ENCODE assay signal across 14 mouse cellular contexts in the genomic region with DNA sequence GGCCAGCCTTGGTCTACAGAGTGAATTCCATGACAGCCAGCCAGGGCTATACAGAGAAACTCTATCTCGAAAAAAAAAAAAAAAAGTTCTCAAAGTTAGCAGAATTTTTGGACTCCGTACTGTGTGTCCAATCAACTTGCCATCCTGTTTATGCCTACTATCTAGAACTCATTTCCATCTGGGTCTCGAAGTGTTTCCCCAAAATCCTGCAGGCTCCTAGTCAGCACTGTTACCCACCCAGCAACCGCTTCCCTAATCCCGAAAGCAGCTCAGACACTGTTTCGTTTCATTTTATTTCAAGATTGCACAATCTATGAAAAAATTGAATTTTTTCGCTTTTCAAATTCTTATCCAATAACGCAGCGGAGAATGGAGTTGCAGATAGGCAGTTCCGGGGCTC. TPM values are rescaled to one million over a fixed set of nuclear protein-coding genes. Genes with fewer than 3 reads are reported as not detected.
DNase-seq lines count a peak whose midpoint lies in the region; ATAC-seq and TF ChIP-seq lines count a peak whose summit lies in the region.
"Had no signal": no experiment of that assay in that cellular context is flagged by ENCODE, and none has a peak within 500 bp of the region (broad histone marks: within the 10 kb centered on the region; RNA-seq: fewer than 3 reads in every experiment).

No protein-coding gene starts in this region.

- TF ChIP-seq EP300 in liver, embryonic 14.5 days (IDR thresholded peaks at IDR 0.05; ENCODE audit: low read depth): no peak

- H3K4me2 ChIP-seq in liver, embryonic 14.5 days (ENCODE audit: low read depth): peak overlapping the region; percentile 75
- no peak overlapping the region for H3K4me2 ChIP-seq in forebrain, embryonic 14.5 days (ENCODE audit: low read length)
- no peak overlapping the region for H3K4me2 ChIP-seq in forebrain, embryonic 12.5 days

- no peak overlapping the region for H3K4me3 ChIP-seq in heart, embryonic 10.5 days
- H3K4me3 ChIP-seq in liver, embryonic 14.5 days (ENCODE audit: insufficient read depth in 1 of 2, low read depth in 2 of 2, low read length in 2 of 2): no peak overlapping the region
- no peak overlapping the region for H3K4me3 ChIP-seq in forebrain, embryonic 14.5 days (ENCODE audit: low read depth, low read length)
- H3K4me3 ChIP-seq in forebrain, embryonic 12.5 days (replicated peaks): no peak overlapping the region
- H3K4me3 ChIP-seq: limb, embryonic 12.5 days; midbrain, embryonic 12.5 days; neural tube, embryonic 15.5 days had no signal

- H3K27ac ChIP-seq in heart, embryonic 10.5 days: no peak overlapping the region
- no peak overlapping the region for H3K27ac ChIP-seq in liver, embryonic 14.5 days
- no peak overlapping the region for H3K27ac ChIP-seq in forebrain, embryonic 14.5 days (ENCODE audit: low read depth, low read length)
- H3K27ac ChIP-seq in forebrain, embryonic 12.5 days: no peak overlapping the region
- H3K27ac ChIP-seq: embryonic facial prominence, embryonic 13.5 days; hindbrain, postnatal 0 days; limb, embryonic 12.5 days; midbrain, embryonic 12.5 days; neural tube, embryonic 15.5 days had no signal

- no peaks in the 10 kb centered on the region for H3K27me3 ChIP-seq in heart, embryonic 10.5 days (ENCODE audit: insufficient read depth, poor library complexity, severe bottlenecking)
- no peaks in the 10 kb centered on the region for H3K27me3 ChIP-seq in liver, embryonic 14.5 days (ENCODE audit: control insufficient read depth, insufficient read depth, low read length)
- H3K27me3 ChIP-seq in forebrain, embryonic 14.5 days (replicated peaks; ENCODE audit: control insufficient read depth, insufficient read depth, low read length): no peaks in the 10 kb centered on the region
- H3K27me3 ChIP-seq in forebrain, embryonic 12.5 days: no peaks in the 10 kb centered on the region
- H3K27me3 ChIP-seq: embryonic facial prominence, embryonic 13.5 days; limb, embryonic 12.5 days; midbrain, embryonic 12.5 days; neural tube, embryonic 15.5 days; Patski had no signal

- 86% methylated on average over 10 of the region's 10 CpGs for WGBS in heart, embryonic 10.5 days
- 65% methylated on average over 10 of the region's 10 CpGs for WGBS in liver, embryonic 14.5 days (ENCODE audit: insufficient replicate concordance)
- WGBS in forebrain, embryonic 14.5 days: 88% methylated on average over 10 of the region's 10 CpGs
- WGBS in forebrain, embryonic 12.5 days: 89% methylated on average over 10 of the region's 10 CpGs

- no peak overlapping the region for H3K9ac ChIP-seq in liver, embryonic 14.5 days (replicated peaks)
- no peak overlapping the region for H3K9ac ChIP-seq in forebrain, embryonic 14.5 days (ENCODE audit: low read length)
- H3K9ac ChIP-seq in forebrain, embryonic 12.5 days: no peak overlapping the region
- H3K9ac ChIP-seq: embryonic facial prominence, embryonic 13.5 days; limb, embryonic 12.5 days; midbrain, embryonic 12.5 days; neural tube, embryonic 15.5 days had no signal

- H3K36me3 ChIP-seq in heart, embryonic 10.5 days: peaks cover 10% of the 10 kb centered on the region
- H3K36me3 ChIP-seq in liver, embryonic 14.5 days (replicated peaks; ENCODE audit: control insufficient read depth, insufficient read depth, low read depth): peaks cover 18% of the 10 kb centered on the region
- H3K36me3 ChIP-seq in forebrain, embryonic 14.5 days (ENCODE audit: control insufficient read depth, insufficient read depth, low read length): peaks cover 4% of the 10 kb centered on the region; the same call in 1 of the 2 replicates
- peaks cover 9% of the 10 kb centered on the region for H3K36me3 ChIP-seq in forebrain, embryonic 12.5 days (replicated peaks)

- peak; percentile 51 to 55 for DNase-seq in heart, adult 18-20 months
- no peak for DNase-seq in heart, embryonic 10.5 days (ENCODE audit: low spot score)
- peak; percentile 24 for DNase-seq in lung, postnatal 36 days
- no peak for DNase-seq in lung, postnatal 10 days
- DNase-seq in liver, embryonic 14.5 days (ENCODE audit: low read depth in 3 of 3, low spot score in 3 of 3): no peak
- no peak for DNase-seq in forebrain, embryonic 14.5 days (ENCODE audit: low spot score)

- no peak for TF ChIP-seq CTCF in liver, embryonic 14.5 days (IDR thresholded peaks at IDR 0.05; ENCODE audit: low read depth)

- H3K9me3 ChIP-seq in heart, embryonic 10.5 days: no peaks in the 10 kb centered on the region
- no peaks in the 10 kb centered on the region for H3K9me3 ChIP-seq in liver, embryonic 14.5 days (ENCODE audit: control insufficient read depth, low read length)
- H3K9me3 ChIP-seq in forebrain, embryonic 14.5 days (replicated peaks; ENCODE audit: control insufficient read depth, low read length): no peaks in the 10 kb centered on the region
- no peaks in the 10 kb centered on the region for H3K9me3 ChIP-seq in forebrain, embryonic 12.5 days
- H3K9me3 ChIP-seq: embryonic facial prominence, embryonic 13.5 days; limb, embryonic 12.5 days; midbrain, embryonic 12.5 days; neural tube, embryonic 15.5 days had no signal

- H3K4me1 ChIP-seq in heart, embryonic 10.5 days: peaks cover 4% of the 10 kb centered on the region
- H3K4me1 ChIP-seq in liver, embryonic 14.5 days (replicated peaks; ENCODE audit: control insufficient read depth in 2 of 2, insufficient read depth in 2 of 2, low read length in 1 of 2): peaks cover 10 to 26% of the 10 kb centered on the region in 2 experiments; a peak in 3 of 4 replicates
- H3K4me1 ChIP-seq in forebrain, embryonic 14.5 days (ENCODE audit: control insufficient read depth, insufficient read depth, low read length): no peaks in the 10 kb centered on the region
- H3K4me1 ChIP-seq in forebrain, embryonic 12.5 days: 0 out of 2 replicates have a peak, but pooled peaks cover 3% of the 10 kb centered on the region
- H3K4me1 ChIP-seq: limb, embryonic 12.5 days; midbrain, embryonic 12.5 days; neural tube, embryonic 15.5 days had no signal

- no peak for ATAC-seq in liver, embryonic 14.5 days (ENCODE audit: insufficient read depth)
- ATAC-seq in forebrain, embryonic 14.5 days: no peak
- no peak for ATAC-seq in forebrain, embryonic 12.5 days (ENCODE audit: low FRiP score)

RNA-seq across cellular contexts. Expression of gene Pnp2, which starts 0.3 kb away (rescaled TPM):
- 1 to 10 TPM in 1 of 2 experiments, under 1 TPM in 1; 0.89 to 1.0 TPM for total RNA-seq in heart, adult 18-20 months (2021)
- 0.34 TPM in 1 of 2 replicates, not detected in the other for polyA plus RNA-seq in heart, embryonic 10.5 days (2016; fragmentation: Nextera tagmentation; extraction: Ambion mirVana)
- polyA plus RNA-seq in liver, embryonic 14.5 days (2012; rRNA removed): 6.5 and 9.8 TPM in 2 replicates
- 12.0 and 13.7 TPM in 2 replicates for polyA plus RNA-seq in liver, embryonic 14.5 days (2014; fragmentation: Nextera tagmentation; extraction: Ambion mirVana)
- polyA plus RNA-seq in forebrain, embryonic 14.5 days (2014; fragmentation: Nextera tagmentation; extraction: Ambion mirVana): 0.46 and 0.69 TPM in 2 replicates
- 0.42 and 0.60 TPM in 2 replicates for polyA plus RNA-seq in forebrain, embryonic 12.5 days (2016; fragmentation: Nextera tagmentation; extraction: Ambion mirVana)
- total RNA-seq: hindbrain, postnatal 0 days had no signal

RNA-seq across cellular contexts. Expression of gene Gm49342, which starts 11.2 kb away (rescaled TPM):
- total RNA-seq in heart, adult 18-20 months (2021): 10 to 100 TPM; 15.7 to 16.5 TPM
- not detected in 2 replicates for polyA plus RNA-seq in heart, embryonic 10.5 days (2016; fragmentation: Nextera tagmentation; extraction: Ambion mirVana)
- 41.4 and 65.9 TPM in 2 replicates for polyA plus RNA-seq in liver, embryonic 14.5 days (2012; rRNA removed)
- polyA plus RNA-seq in liver, embryonic 14.5 days (2014; fragmentation: Nextera tagmentation; extraction: Ambion mirVana): not detected in 2 replicates
- 2.5 TPM in 1 of 2 replicates, not detected in the other for polyA plus RNA-seq in forebrain, embryonic 14.5 days (2014; fragmentation: Nextera tagmentation; extraction: Ambion mirVana)
- polyA plus RNA-seq in forebrain, embryonic 12.5 days (2016; fragmentation: Nextera tagmentation; extraction: Ambion mirVana): not detected in 2 replicates
- polyA plus RNA-seq: embryonic facial prominence, embryonic 13.5 days; hindbrain, postnatal 0 days; limb, embryonic 12.5 days; lung, embryonic 16.5 days; midbrain, embryonic 12.5 days; neural tube, embryonic 15.5 days had no signal

RNA-seq across cellular contexts. Expression of gene Pnp, which starts 24.6 kb away (rescaled TPM):
- 10 to 100 TPM; 11.4 to 14.8 TPM for total RNA-seq in heart, adult 18-20 months (2021)
- polyA plus RNA-seq in heart, embryonic 10.5 days (2016; fragmentation: Nextera tagmentation; extraction: Ambion mirVana): 44.3 and 63.0 TPM in 2 replicates
- polyA plus RNA-seq in liver, embryonic 14.5 days (2012; rRNA removed): 65.8 and 81.4 TPM in 2 replicates
- polyA plus RNA-seq in liver, embryonic 14.5 days (2014; fragmentation: Nextera tagmentation; extraction: Ambion mirVana): 87.0 and 91.4 TPM in 2 replicates
- polyA plus RNA-seq in forebrain, embryonic 14.5 days (2014; fragmentation: Nextera tagmentation; extraction: Ambion mirVana): 20.5 and 28.2 TPM in 2 replicates
- 43.8 and 44.3 TPM in 2 replicates for polyA plus RNA-seq in forebrain, embryonic 12.5 days (2016; fragmentation: Nextera tagmentation; extraction: Ambion mirVana)

RNA-seq across cellular contexts. Expression of gene Pip4p1, which starts 24.8 kb away (rescaled TPM):
- 10 to 100 TPM; 20.5 to 25.8 TPM for total RNA-seq in heart, adult 18-20 months (2021)
- polyA plus RNA-seq in heart, embryonic 10.5 days (2016; fragmentation: Nextera tagmentation; extraction: Ambion mirVana): 36.1 and 44.7 TPM in 2 replicates
- 16.7 and 24.7 TPM in 2 replicates for polyA plus RNA-seq in liver, embryonic 14.5 days (2012; rRNA removed)
- 16.9 and 18.7 TPM in 2 replicates for polyA plus RNA-seq in liver, embryonic 14.5 days (2014; fragmentation: Nextera tagmentation; extraction: Ambion mirVana)
- polyA plus RNA-seq in forebrain, embryonic 14.5 days (2014; fragmentation: Nextera tagmentation; extraction: Ambion mirVana): 81.4 and 86.0 TPM in 2 replicates
- 67.3 and 73.1 TPM in 2 replicates for polyA plus RNA-seq in forebrain, embryonic 12.5 days (2016; fragmentation: Nextera tagmentation; extraction: Ambion mirVana)

RNA-seq across cellular contexts. Expression of gene Apex1, which starts 30.7 kb away (rescaled TPM):
- total RNA-seq in heart, adult 18-20 months (2021): 10 to 100 TPM; 27.0 to 31.7 TPM
- polyA plus RNA-seq in heart, embryonic 10.5 days (2016; fragmentation: Nextera tagmentation; extraction: Ambion mirVana): 220 and 306 TPM in 2 replicates
- 34.5 and 51.3 TPM in 2 replicates for polyA plus RNA-seq in liver, embryonic 14.5 days (2012; rRNA removed)
- polyA plus RNA-seq in liver, embryonic 14.5 days (2014; fragmentation: Nextera tagmentation; extraction: Ambion mirVana): 85.7 and 90.8 TPM in 2 replicates
- 322 and 355 TPM in 2 replicates for polyA plus RNA-seq in forebrain, embryonic 14.5 days (2014; fragmentation: Nextera tagmentation; extraction: Ambion mirVana)
- polyA plus RNA-seq in forebrain, embryonic 12.5 days (2016; fragmentation: Nextera tagmentation; extraction: Ambion mirVana): 346 and 350 TPM in 2 replicates

Comparison
In these comparisons a context has a peak if more than half of its experiments do, and no peak if none do; other contexts are left out.
1. DNase-seq: peak in heart, adult 18-20 months (2 of 2) and lung, postnatal 36 days (single experiment); none in heart, embryonic 10.5 days (single experiment), lung, postnatal 10 days (single experiment), liver, embryonic 14.5 days (0 of 3) and forebrain, embryonic 14.5 days (single experiment).